In genomic region chr14:23874545-23874944, GRCm38 (mm10) we compare ENCODE assay signal across 16 mouse cellular contexts.
"Had no signal": no experiment of that assay in that cellular context is flagged by ENCODE, and none has a peak within 500 bp of the region (broad histone marks: within the 10 kb centered on the region; RNA-seq: fewer than 3 reads in every experiment).

No protein-coding gene starts in this region.

- H3K9ac ChIP-seq: limb, embryonic 13.5 days; liver, embryonic 13.5 days; neural tube, embryonic 13.5 days; stomach, embryonic 15.5 days had no signal

- DNase-seq: kidney, adult 2 months; kidney, postnatal 36 days; left cerebral cortex, postnatal 4 days; liver, embryonic 13.5 days; lung, adult 18-20 months; retina, postnatal 1 day; right cerebral cortex, postnatal 4 days; thymus, adult 18-20 months; thymus, postnatal 14 days had no signal

- H3K4me3 ChIP-seq: limb, embryonic 13.5 days; liver, embryonic 13.5 days; neural tube, embryonic 13.5 days; stomach, embryonic 15.5 days had no signal

- ATAC-seq: hindbrain, postnatal 0 days; lung, postnatal 0 days; midbrain, embryonic 16.5 days had no signal

- H3K9me3 ChIP-seq: limb, embryonic 13.5 days; liver, embryonic 13.5 days; neural tube, embryonic 13.5 days; stomach, embryonic 15.5 days had no signal

- H3K27me3 ChIP-seq: limb, embryonic 13.5 days; liver, embryonic 13.5 days; neural tube, embryonic 13.5 days had no signal

- H3K4me2 ChIP-seq: limb, embryonic 13.5 days; liver, embryonic 13.5 days; midbrain, embryonic 11.5 days; neural tube, embryonic 13.5 days; stomach, embryonic 15.5 days had no signal

- H3K4me1 ChIP-seq: limb, embryonic 13.5 days; liver, embryonic 13.5 days; stomach, embryonic 15.5 days had no signal

- H3K36me3 ChIP-seq: limb, embryonic 13.5 days; liver, embryonic 13.5 days; neural tube, embryonic 13.5 days; stomach, embryonic 15.5 days had no signal

- H3K27ac ChIP-seq: hindbrain, postnatal 0 days; limb, embryonic 13.5 days; liver, embryonic 13.5 days; neural tube, embryonic 13.5 days; stomach, embryonic 15.5 days had no signal
